Mouse (Mus musculus) Patski (cell line): Measurements from ENCODE around the gene Slx4. TPM values are rescaled to one million over a fixed set of nuclear protein-coding genes. Genes with fewer than 3 reads are reported as not detected.
"Not testable (repeated sequence)": the region's sequence is repeated elsewhere in the genome, so short reads cannot be mapped to it uniquely, and the experiment has no call there.

Experiments used
- ATAC-seq: fragments of 100-300 bp; one replicate; pipeline ENCODE4 v1.8.0; 2021
- CTCF ChIA-PET: fragments of 350-600 bp; sonication (Branson Sonifier 250); formaldehyde crosslinking; loops from one replicate; lab custom pipeline; 2022; ENCODE audit warnings: inconsistent platforms; lab: Charles Lee
- POLR2A ChIA-PET: fragments of 350-600 bp; sonication (Branson Sonifier 250); formaldehyde crosslinking; loops from one replicate; lab custom pipeline; 2022; ENCODE audit warnings: antibody characterized with exemption, inconsistent platforms; lab: Charles Lee
- DNase-seq: peaks from one replicate; pipeline ENCODE4 v3.0.0-alpha.2; 2011; ENCODE audit warnings: low read depth, low spot score
- H3K27me3 ChIP-seq: fragments of 371-371 bp; one replicate; pipeline ENCODE4 v1.5.1; 2021
- CTCF ChIP-seq: fragments of 100-300 bp; IDR thresholded peaks from one replicate; pipeline ENCODE4 v1.5.1; 2021
- in situ Hi-C: fragments of 300-500 bp; cut with MboI; formaldehyde crosslinking; loops from 3 replicates; pipeline ENCODE4 v1.11.1; 2018; ENCODE audit warnings: low pct_unique_long_range_greater_than_20kb, mixed read lengths
- polyA plus RNA-seq: library from polyadenylated mRNA; unstranded; gene quantifications from one replicate; pipeline ENCODE4 v1.2.3, GENCODE M21; 2021

The Slx4 gene
- polyA plus RNA-seq, 1 experiment from 2014 or later, result 26.4 TPM

- in situ Hi-C loops, result no loop called here
- TF ChIP-seq CTCF, result no peak
- POLR2A ChIA-PET, result interaction anchor here (1.2 kb wide), 1 partner anchor 8 kb away, joined by 4 read pairs; no protein-coding TSS in a partner anchor
- ATAC-seq (no peak), DNase-seq (no peak)
- CTCF ChIA-PET, result interaction anchor here (1.5 kb wide), 1 partner anchor 22 kb away, joined by 4 read pairs; no protein-coding TSS in a partner anchor
- no peaks in the 10 kb centered on the region for H3K27me3 ChIP-seq
Measured at GRCm38 (mm10) chr16:4033971-4034370, 30.4 kb upstream of the Slx4 start.

GRCm38 (mm10) chr16:4032341-4032748 is 28.8 kb upstream of the Slx4 start:
- ATAC-seq, result no peak
- no peak for DNase-seq
- in situ Hi-C loops, result no loop called here
- ChIA-PET POLR2A (no interaction called here), CTCF (interaction anchor here (1.0 kb wide), 1 partner anchor 45 kb away, joined by 3 read pairs; no protein-coding TSS in a partner anchor)
- no peak for TF ChIP-seq CTCF
- H3K27me3 ChIP-seq, result no peaks in the 10 kb centered on the region

GRCm38 (mm10) chr16:4031441-4032274 is 28.1 kb upstream of the Slx4 start:
- TF ChIP-seq CTCF, result no peak
- DNase-seq, result no peak
- ChIA-PET CTCF (interaction anchor here (1.0 to 1.3 kb wide), 2 partner anchors 29 to 44 kb away, joined by 3 read pairs; partner anchors contain the start of gene Slx4), POLR2A (no interaction called here)
- no peaks in the 10 kb centered on the region for H3K27me3 ChIP-seq
- ATAC-seq, result peak; percentile 25
- in situ Hi-C loops, result no loop called here

- in situ Hi-C loops, result no loop called here
- ChIA-PET POLR2A (interaction anchor here (1.0 to 1.9 kb wide), 2 partner anchors 9 to 27 kb away, joined by 4 to 8 read pairs; partner anchors contain the start of gene Slx4), CTCF (no interaction called here)
- DNase-seq (no peak), ATAC-seq (no peak)
- no peaks in the 10 kb centered on the region for H3K27me3 ChIP-seq
- TF ChIP-seq CTCF, result no peak
Measured at GRCm38 (mm10) chr16:4030501-4030900, 26.9 kb upstream of the Slx4 start.

- in situ Hi-C loops, result no loop called here
- DNase-seq (peak; percentile 54), ATAC-seq (peak; percentile 73)
- CTCF ChIA-PET, result interaction anchor here (1.1 to 1.2 kb wide), 2 partner anchors 9 to 25 kb away, joined by 3 read pairs; no protein-coding TSS in a partner anchor
- H3K27me3 ChIP-seq, result no peaks in the 10 kb centered on the region
- TF ChIP-seq CTCF, result no peak
- POLR2A ChIA-PET, result interaction anchor here (1.0 to 1.9 kb wide), 3 partner anchors 9 to 26 kb away, joined by 3 to 8 read pairs (median 4); partner anchors contain the start of gene Slx4
Measured at GRCm38 (mm10) chr16:4029371-4029841, 25.8 kb upstream of the Slx4 start.

- H3K27me3 ChIP-seq, result no peaks in the 10 kb centered on the region
Measured at GRCm38 (mm10) chr16:4027211-4027610, 23.6 kb upstream of the Slx4 start.

GRCm38 (mm10) chr16:4026672-4027071 is 23.1 kb upstream of the Slx4 start:
- POLR2A ChIA-PET, result interaction anchor here (1.9 kb wide), 1 partner anchor 11 kb away, joined by 4 read pairs; no protein-coding TSS in a partner anchor
- no peak for TF ChIP-seq CTCF
- no peaks in the 10 kb centered on the region for H3K27me3 ChIP-seq
- CTCF ChIA-PET, result interaction anchor here (1.5 to 1.7 kb wide), 3 partner anchors 10 to 19 kb away, joined by 3 to 5 read pairs (median 4); no protein-coding TSS in a partner anchor
- in situ Hi-C loops, result no loop called here
- DNase-seq (no peak), ATAC-seq (no peak)

More at GRCm38 (mm10) chr16:4027211-4027610, 23.6 kb upstream of the Slx4 start:
- DNase-seq (no peak), ATAC-seq (no peak)
- no peak for TF ChIP-seq CTCF
- ChIA-PET CTCF (interaction anchor here (1.5 kb wide), 1 partner anchor 15 kb away, joined by 3 read pairs; no protein-coding TSS in a partner anchor), POLR2A (no interaction called here)
- in situ Hi-C loops, result no loop called here

- ChIA-PET CTCF (no interaction called here), POLR2A (no interaction called here)
- no peaks in the 10 kb centered on the region for H3K27me3 ChIP-seq
- ATAC-seq, result no peak
- DNase-seq, result no peak
- TF ChIP-seq CTCF, result no peak
- in situ Hi-C loops, result no loop called here
Measured at GRCm38 (mm10) chr16:4022719-4023118, 19.1 kb upstream of the Slx4 start.

GRCm38 (mm10) chr16:4021241-4021640 is 17.7 kb upstream of the Slx4 start:
- no peak for DNase-seq
- ATAC-seq, result no peak
- no peak for TF ChIP-seq CTCF
- in situ Hi-C loops, result no loop called here
- ChIA-PET CTCF (no interaction called here), POLR2A (no interaction called here)
- no peaks in the 10 kb centered on the region for H3K27me3 ChIP-seq

- CTCF ChIA-PET, in situ Hi-C loops, POLR2A ChIA-PET, H3K27me3 ChIP-seq, ATAC-seq, DNase-seq: not testable (repeated sequence)
Measured at GRCm38 (mm10) chr16:4017466-4017865, 13.9 kb upstream of the Slx4 start.

GRCm38 (mm10) chr16:4016786-4017185 is 13.2 kb upstream of the Slx4 start:
- H3K27me3 ChIP-seq, in situ Hi-C loops, ATAC-seq, DNase-seq: not testable (repeated sequence)
- ChIA-PET POLR2A (interaction anchor here (1.3 kb wide), 1 partner anchor 9 kb away, joined by 4 read pairs; no protein-coding TSS in a partner anchor), CTCF (interaction anchor here (1.6 kb wide), 1 partner anchor 9 kb away, joined by 5 read pairs; no protein-coding TSS in a partner anchor)
